Mouse (Mus musculus): ENCODE data around the gene Plekhg1.

Plekhg1 gene

GRCm38 (mm10) chr10:3873467-3873866 is 133.3 kb downstream of the Plekhg1 start:
- DNase-seq (ENCODE audit: extremely low spot score, low read depth, low spot score) = no peak

DNA sequence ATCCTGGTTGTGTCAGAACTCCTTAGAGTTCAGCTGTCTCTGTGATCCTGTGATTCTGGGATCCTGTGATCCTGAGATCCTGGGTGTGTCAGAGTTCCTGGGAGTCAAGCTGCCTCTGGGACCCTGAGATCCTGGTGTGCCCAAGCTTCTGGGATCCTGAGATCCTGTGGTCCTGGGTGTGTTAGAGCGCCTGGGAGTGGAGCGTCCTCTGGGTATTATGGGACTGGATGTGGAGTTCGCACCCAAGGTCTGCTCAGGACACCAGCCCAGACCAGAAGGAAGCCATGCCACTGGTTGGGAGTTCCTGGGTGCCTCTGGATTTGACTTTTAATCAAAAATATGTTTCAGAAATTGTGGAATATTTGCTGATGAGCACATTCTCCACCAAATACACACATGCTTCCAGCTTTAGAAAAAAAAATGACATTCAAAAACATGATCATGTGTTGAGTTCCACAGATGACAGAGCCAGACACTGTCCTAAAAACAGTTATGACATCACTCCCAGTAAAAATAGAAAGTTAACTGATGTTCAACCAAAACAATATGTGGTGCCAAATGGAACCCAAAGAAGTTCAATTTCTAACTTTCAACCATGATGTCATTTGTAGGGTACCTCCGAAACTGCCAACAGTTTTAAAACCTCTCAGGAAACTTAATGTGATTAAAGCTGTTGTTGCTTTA is 137.8 kb downstream of the Plekhg1 start:
- no peak for DNase-seq (ENCODE audit: extremely low spot score, low read depth, low spot score)

DNA sequence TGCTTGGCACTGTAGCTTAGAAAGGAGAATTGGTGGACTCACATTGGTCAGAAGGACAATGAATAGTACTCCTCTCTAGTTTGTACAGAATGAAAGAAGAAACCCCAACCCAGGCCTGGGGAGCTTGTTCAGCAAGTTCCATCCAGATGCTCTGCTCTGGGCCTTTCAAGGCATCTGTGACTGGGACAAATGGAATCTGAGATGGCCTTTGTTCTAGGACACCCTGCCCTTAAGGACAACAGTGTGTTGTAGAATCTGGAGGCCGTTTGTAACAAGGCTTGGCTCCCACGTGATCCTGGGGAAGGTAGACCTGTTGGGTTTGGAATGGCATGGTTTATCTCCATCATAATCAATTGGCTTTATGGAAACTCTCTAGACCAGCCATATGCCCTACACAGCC is 141.0 kb downstream of the Plekhg1 start:
- DNase-seq (ENCODE audit: extremely low spot score, low read depth, low spot score) = no peak

GRCm38 (mm10) chr10:3888510-3888909 is 148.3 kb downstream of the Plekhg1 start:
- DNase-seq (ENCODE audit: extremely low spot score, low read depth, low spot score) = no peak

GRCm38 (mm10) chr10:3891381-3892263 is 151.5 kb downstream of the Plekhg1 start:
- peak; percentile 30 for DNase-seq (ENCODE audit: extremely low spot score, low read depth, low spot score)

DNA sequence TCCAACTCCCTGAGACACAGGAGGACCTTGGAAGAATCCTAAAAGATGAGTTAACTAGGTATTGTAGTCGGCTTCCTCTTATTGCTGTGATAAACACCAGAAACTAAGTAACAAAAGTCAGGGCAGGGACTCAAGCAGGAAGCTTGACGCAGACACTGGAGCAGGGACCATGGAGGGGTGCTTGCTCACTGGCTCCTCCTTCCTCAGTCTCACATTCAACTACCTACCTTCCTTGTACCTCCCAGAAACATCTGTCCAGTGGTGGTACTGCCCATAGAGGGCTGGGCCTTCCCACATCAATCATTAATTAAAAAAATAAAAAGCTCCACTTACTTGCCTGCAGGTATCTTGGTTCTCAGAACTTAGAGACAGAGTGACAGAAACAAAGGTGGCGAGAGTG is 152.2 kb downstream of the Plekhg1 start:
- no peak for DNase-seq (ENCODE audit: extremely low spot score, low read depth, low spot score)

- no peak for DNase-seq (ENCODE audit: extremely low spot score, low read depth, low spot score)
These were observed 157.9 kb downstream of the Plekhg1 start for GRCm38 (mm10) chr10:3898068-3898467.

- DNase-seq (ENCODE audit: extremely low spot score, low read depth, low spot score) = no peak
These were observed 160.3 kb downstream of the Plekhg1 start for GRCm38 (mm10) chr10:3900416-3900956.

GRCm38 (mm10) chr10:3905747-3906146 is 165.6 kb downstream of the Plekhg1 start:
- no peak for DNase-seq (ENCODE audit: extremely low spot score, low read depth, low spot score)

GRCm38 (mm10) chr10:3914104-3914503 is 173.9 kb downstream of the Plekhg1 start:
- no peak for DNase-seq (ENCODE audit: extremely low spot score, low read depth, low spot score)

DNA sequence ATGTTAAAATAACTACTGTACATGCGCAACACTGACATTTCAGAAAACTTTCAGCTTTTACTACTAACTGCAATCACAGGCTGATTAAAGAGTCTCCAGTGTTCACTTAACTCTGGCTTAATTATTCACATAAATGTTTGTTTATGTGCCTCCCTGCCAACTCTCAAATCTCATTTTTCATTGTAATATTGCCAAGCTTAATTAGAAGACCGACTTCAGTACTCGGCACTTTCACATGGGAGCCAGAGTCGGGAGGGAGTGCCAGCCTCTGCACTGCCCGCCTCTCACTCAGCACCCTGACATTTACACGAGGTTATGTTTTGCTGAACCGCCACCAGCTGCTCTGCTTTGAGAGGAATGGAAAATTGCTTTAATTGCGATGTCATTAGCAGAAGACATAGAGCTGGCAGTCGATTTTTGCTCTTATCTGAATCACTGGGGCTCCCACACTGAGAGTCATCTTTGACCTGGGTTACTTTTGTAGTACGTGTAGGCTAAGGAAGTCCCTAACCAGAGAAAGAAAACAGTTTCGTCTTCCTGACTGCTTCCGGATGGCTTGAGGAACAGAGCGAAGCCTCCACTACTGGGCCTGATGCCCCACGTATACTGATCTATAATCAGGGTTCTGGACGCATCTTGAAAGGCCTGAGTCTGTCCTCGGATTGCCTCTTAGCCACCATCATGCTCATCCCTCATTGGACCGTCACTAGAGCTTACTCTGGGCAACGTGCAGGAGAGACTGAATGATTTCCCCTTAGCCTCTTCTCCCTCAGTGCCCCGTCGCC is 180.4 kb downstream of the Plekhg1 start:
- DNase-seq (ENCODE audit: extremely low spot score, low read depth, low spot score) = no peak

DNA sequence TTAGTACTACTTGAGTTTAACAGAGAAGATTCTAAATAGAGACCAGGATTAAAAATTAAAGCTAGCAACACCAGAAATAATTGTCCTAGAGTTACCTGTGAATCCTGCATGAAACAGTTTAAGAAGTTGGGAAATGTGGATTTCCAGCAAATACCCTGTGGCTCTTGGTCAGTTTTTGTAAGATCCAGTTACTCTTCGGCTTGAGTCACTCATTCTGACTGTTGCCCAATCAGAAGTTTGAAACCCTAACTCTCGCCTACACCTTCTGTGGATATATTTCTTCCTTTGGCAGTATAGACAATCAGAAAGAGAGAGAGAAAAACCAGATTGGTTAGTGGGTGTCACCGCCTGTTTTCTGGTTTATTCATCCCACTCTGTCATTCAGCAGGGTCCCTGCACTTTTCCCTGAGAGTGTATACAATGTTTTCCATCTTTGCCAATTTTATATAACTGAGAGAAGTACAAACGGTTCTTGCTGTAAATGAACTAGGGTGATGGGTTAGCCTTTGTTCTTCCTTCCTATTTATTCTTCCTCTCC is 187.9 kb downstream of the Plekhg1 start:
- no peak for DNase-seq (ENCODE audit: extremely low spot score, low read depth, low spot score)

DNA sequence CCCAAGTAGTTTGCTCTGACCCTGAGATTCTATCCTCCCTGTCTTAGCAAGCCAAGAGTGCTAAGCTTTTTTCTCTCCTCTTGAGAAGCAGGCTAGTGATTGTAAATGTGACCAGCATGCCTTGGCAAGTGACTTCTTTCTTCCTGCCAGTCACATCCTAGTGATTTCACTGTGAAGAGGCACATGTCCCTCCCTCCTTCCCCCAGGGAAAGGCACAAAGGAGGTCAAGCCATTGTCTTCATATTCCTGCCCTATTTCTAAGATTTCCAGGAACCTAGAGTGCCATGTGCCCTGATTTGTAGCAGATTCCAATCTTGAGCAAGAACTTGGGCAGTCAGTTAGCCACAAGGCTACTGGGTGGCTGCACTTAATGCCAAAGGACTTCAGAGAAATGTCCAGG is 191.7 kb downstream of the Plekhg1 start:
- DNase-seq (ENCODE audit: extremely low spot score, low read depth, low spot score) = no peak

DNA sequence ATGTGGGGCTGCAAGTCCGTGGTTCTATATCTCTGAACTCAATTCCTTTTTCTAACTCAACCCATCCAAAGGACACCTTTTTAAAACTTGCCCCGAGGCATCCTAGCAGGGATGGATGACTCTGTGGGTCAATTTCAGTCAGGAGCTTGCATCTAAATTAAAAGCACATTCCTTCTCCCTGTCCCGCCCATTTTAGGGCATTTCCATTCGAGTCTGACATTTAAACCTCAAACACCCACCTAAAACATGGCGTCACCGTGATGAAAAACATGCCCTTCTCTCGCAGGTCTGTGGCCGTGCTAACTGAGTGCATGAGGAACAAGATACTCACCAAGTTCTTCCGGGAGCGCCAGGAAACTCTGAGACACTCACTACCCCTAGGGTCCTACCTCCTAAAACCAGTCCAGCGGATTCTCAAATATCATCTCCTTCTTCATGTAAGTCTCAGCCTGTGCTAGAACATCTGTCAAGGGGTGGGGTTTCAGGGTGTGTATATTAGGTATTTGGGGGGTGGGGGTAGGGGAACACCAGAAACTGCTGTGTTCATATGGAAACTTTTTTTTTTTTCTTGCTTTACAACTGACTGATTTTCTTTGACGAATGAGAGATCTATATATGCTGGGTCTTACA is 193.3 kb downstream of the Plekhg1 start:
- DNase-seq (ENCODE audit: extremely low spot score, low read depth, low spot score) = no peak

DNA sequence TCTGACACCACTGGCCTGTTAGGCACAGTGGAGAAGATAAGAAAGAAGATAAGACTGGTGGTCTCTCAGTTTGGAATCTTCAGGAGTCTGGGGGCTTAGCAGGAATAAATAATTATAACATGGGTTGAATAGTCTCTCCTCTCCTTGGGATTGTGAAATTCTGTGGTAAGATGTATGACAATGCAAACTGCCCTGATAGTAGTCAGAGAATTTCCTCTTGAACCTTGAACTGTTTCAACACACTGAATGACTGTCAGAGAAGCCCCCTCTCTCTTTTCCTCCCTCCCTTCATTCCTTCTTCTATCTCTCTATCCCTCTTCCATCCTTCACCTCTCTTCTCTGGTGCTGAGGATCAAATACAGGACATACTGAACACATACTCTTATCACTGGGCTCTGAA is 196.7 kb downstream of the Plekhg1 start:
- no peak for DNase-seq (ENCODE audit: extremely low spot score, low read depth, low spot score)

- no peak for DNase-seq (ENCODE audit: extremely low spot score, low read depth, low spot score)
These were observed 199.9 kb downstream of the Plekhg1 start for GRCm38 (mm10) chr10:3939895-3940595.

GRCm38 (mm10) chr10:3940596-3940975 is 200.4 kb downstream of the Plekhg1 start:
- DNase-seq (ENCODE audit: extremely low spot score, low read depth, low spot score) = no peak

- peak; percentile 14 for DNase-seq (ENCODE audit: extremely low spot score, low read depth, low spot score)
These were observed 201.0 kb downstream of the Plekhg1 start for GRCm38 (mm10) chr10:3941054-3941757.

DNA sequence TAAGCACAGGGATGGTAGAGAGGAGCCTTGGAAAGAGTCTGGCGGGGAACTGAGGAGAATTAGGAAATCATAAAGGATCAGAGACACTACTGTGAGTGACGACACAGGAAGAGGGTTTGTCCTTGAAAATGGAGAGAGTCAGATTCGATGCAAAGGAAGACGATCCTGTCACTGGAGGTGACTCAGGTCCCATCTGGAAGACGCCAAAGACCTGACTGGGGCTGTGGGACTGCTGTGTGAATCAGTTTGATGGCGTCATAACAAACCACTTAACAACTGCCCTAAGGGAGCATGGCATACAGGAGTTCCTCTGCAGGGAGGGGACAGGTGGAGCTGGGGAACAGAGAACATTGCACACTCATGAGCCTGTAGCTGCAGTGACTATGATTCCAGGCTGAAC is 202.1 kb downstream of the Plekhg1 start:
- DNase-seq (ENCODE audit: extremely low spot score, low read depth, low spot score) = no peak
